Mouse (Mus musculus) embryonic fibroblast, embryonic 13.5 days (primary cell): ENCODE data around the gene Atp6v0d1.

Experiments
- CTCF ChIP-seq: IDR thresholded peaks from 2 replicates; pipeline ENCODE4 v1.5.1; 2011; ENCODE audit warnings: mild to moderate bottlenecking, control low read depth, low read length, moderate library complexity, borderline replicate concordance; ENCODE audit not compliant: insufficient read depth
- POLR2A ChIP-seq: IDR thresholded peaks from 2 replicates; pipeline ENCODE4 v1.6.1; 2011; ENCODE audit warnings: low read depth, mild to moderate bottlenecking, control low read depth, low read length, moderate library complexity

- TF ChIP-seq CTCF (no peak), POLR2A (no peak)
Observed at GRCm38 (mm10) chr8:105484030-105484368, 81.8 kb downstream of the Atp6v0d1 start.
